Mouse (Mus musculus) large intestine, adult 2 months (tissue): ENCODE data around the gene Spred2. TPM values are rescaled to one million over a fixed set of nuclear protein-coding genes. Genes with fewer than 3 reads are reported as not detected.

ENCODE experiments used
- DNase-seq: peaks from one replicate; pipeline ENCODE4 v3.0.0-alpha.2; 2012; ENCODE audit warnings: low read depth, low spot score
- WGBS: fragments of 180-500 bp; shearing (Covaris S2); methylation state at CpG from one replicate; pipeline ENCODE4 v1.1.7; 2018; 5-methylcytosine and 5-hydroxymethylcytosine counted together
- polyA plus RNA-seq: library from polyadenylated mRNA; depleted of rRNA; stranded (reverse); fragments of >200 nt; gene quantifications from 2 replicates; pipeline ENCODE4 v1.2.3, GENCODE M21; 2012

Gene Spred2
- polyA plus RNA-seq, 1 experiment, result 10.9 TPM

GRCm38 (mm10) chr11:19924757-19925148 lies 578 bp downstream of the Spred2 start:
- under 1% methylated on average over 29 of the region's 29 CpGs for WGBS
- no peak for DNase-seq

- under 1% methylated on average over 75 of the region's 75 CpGs for WGBS
- no peak for DNase-seq
These were observed 1.2 kb downstream of the Spred2 start for GRCm38 (mm10) chr11:19925149-19925975.

GRCm38 (mm10) chr11:19925976-19926842 lies 2.0 kb downstream of the Spred2 start:
- WGBS, result 4% methylated on average over 15 of the region's 15 CpGs
- DNase-seq, result no peak

- 11% methylated on average over 2 of the region's 2 CpGs for WGBS
- no peak for DNase-seq
These were observed 2.6 kb downstream of the Spred2 start for GRCm38 (mm10) chr11:19926843-19927120.

GRCm38 (mm10) chr11:19928633-19929032 lies 4.5 kb downstream of the Spred2 start:
- DNase-seq, result no peak
- 61% methylated on average over 4 of the region's 4 CpGs for WGBS

GRCm38 (mm10) chr11:19929087-19929865 lies 5.1 kb downstream of the Spred2 start:
- 18% methylated on average over 11 of the region's 11 CpGs for WGBS
- no peak for DNase-seq

- 88% methylated on average over 9 of the region's 9 CpGs for WGBS
- DNase-seq, result no peak
These were observed 7.5 kb downstream of the Spred2 start for GRCm38 (mm10) chr11:19931569-19932230.

GRCm38 (mm10) chr11:19932983-19933511 lies 8.9 kb downstream of the Spred2 start:
- WGBS, result 85% methylated on average over 14 of the region's 14 CpGs
- DNase-seq, result no peak

GRCm38 (mm10) chr11:19935524-19936354 lies 11.6 kb downstream of the Spred2 start:
- no peak for DNase-seq

GRCm38 (mm10) chr11:19938456-19939004 lies 14.4 kb downstream of the Spred2 start:
- 90% methylated on average over 10 of the region's 10 CpGs for WGBS

More at GRCm38 (mm10) chr11:19935524-19936354, 11.6 kb downstream of the Spred2 start:
- WGBS, result 55% methylated on average over 7 of the region's 7 CpGs

GRCm38 (mm10) chr11:19939305-19939730 lies 15.1 kb downstream of the Spred2 start:
- DNase-seq, result no peak

More at GRCm38 (mm10) chr11:19938456-19939004, 14.4 kb downstream of the Spred2 start:
- no peak for DNase-seq

GRCm38 (mm10) chr11:19939831-19940230 lies 15.7 kb downstream of the Spred2 start:
- 60% methylated on average over 8 of the region's 8 CpGs for WGBS
- DNase-seq, result no peak

More at GRCm38 (mm10) chr11:19939305-19939730, 15.1 kb downstream of the Spred2 start:
- whole genome bisulfite sequencing, result 16% methylated on average over 5 of the region's 5 CpGs

- DNase-seq, result peak; percentile 96
- 35% methylated on average over 12 of the region's 12 CpGs for WGBS
These were observed 17.1 kb downstream of the Spred2 start for GRCm38 (mm10) chr11:19941156-19941777.

GRCm38 (mm10) chr11:19941978-19942377 lies 17.8 kb downstream of the Spred2 start:
- no peak for DNase-seq
- 37% methylated on average over 4 of the region's 4 CpGs for WGBS

- DNase-seq, result no peak
- WGBS, result 82% methylated on average over 2 of the region's 2 CpGs
These were observed 19.6 kb downstream of the Spred2 start for GRCm38 (mm10) chr11:19943753-19944152.

- no peak for DNase-seq
- WGBS, result 92% methylated on average over 6 of the region's 6 CpGs
These were observed 20.5 kb downstream of the Spred2 start for GRCm38 (mm10) chr11:19944701-19945100.

GRCm38 (mm10) chr11:19946721-19947120 lies 22.5 kb downstream of the Spred2 start:
- no peak for DNase-seq
- 52% methylated on average over 7 of the region's 7 CpGs for WGBS
